Mouse (Mus musculus) kidney, embryonic 16.5 days (tissue): ENCODE results near the gene Dtx3l. TPM values are rescaled to one million over a fixed set of nuclear protein-coding genes. Genes with fewer than 3 reads are reported as not detected.

ENCODE experiments used
- ATAC-seq: fragments of 200-750 bp; cut with Nextera tagmentation; 2 replicates; pipeline ENCODE4 v1.8.0; 2017; ENCODE audit warnings: moderate TSS enrichment; ENCODE audit not compliant: low FRiP score, low TSS enrichment
- H3K27ac ChIP-seq: fragments of 300-500 bp; sonication (generic); 2 replicates; pipeline ENCODE4 v1.5.1; 2014; ENCODE audit warnings: low read length
- H3K27me3 ChIP-seq: fragments of 300-500 bp; sonication (generic); 2 replicates; pipeline ENCODE4 v1.6.1; 2014; ENCODE audit warnings: low read length, control low read depth, mixed read lengths; ENCODE audit not compliant: insufficient read depth
- H3K36me3 ChIP-seq: fragments of 300-500 bp; sonication (generic); 2 replicates; pipeline ENCODE4 v1.6.1; 2014; ENCODE audit warnings: low read length, control low read depth, mixed read lengths; ENCODE audit not compliant: insufficient read depth
- H3K4me1 ChIP-seq: fragments of 300-500 bp; sonication (generic); 2 replicates; pipeline ENCODE4 v1.6.1; 2014; ENCODE audit warnings: low read length, control low read depth, mixed read lengths; ENCODE audit not compliant: insufficient read depth
- H3K4me2 ChIP-seq: fragments of 300-500 bp; sonication (generic); replicated peaks from 2 replicates; pipeline ENCODE4 v1.6.1; 2014; ENCODE audit warnings: low read depth, low read length
- H3K4me3 ChIP-seq: fragments of 300-500 bp; sonication (generic); 2 replicates; pipeline ENCODE4 v1.5.1; 2014; ENCODE audit warnings: mild to moderate bottlenecking, low read length
- H3K9ac ChIP-seq: fragments of 300-500 bp; sonication (generic); replicated peaks from 2 replicates; pipeline ENCODE4 v1.6.1; 2014; ENCODE audit warnings: low read length
- H3K9me3 ChIP-seq: fragments of 300-500 bp; sonication (generic); 2 replicates; pipeline ENCODE4 v1.6.1; 2016; ENCODE audit warnings: low read length, control low read depth
- WGBS: fragments of 180-500 bp; shearing (Covaris S2); extraction: QIAGEN DNeasy Blood & Tissue Kit; methylation state at CpG from one replicate; pipeline ENCODE4 v1.1.7; 2014; 5-methylcytosine and 5-hydroxymethylcytosine counted together
- polyA plus RNA-seq: library from polyadenylated mRNA; unstranded; fragments of >200 nt; fragmentation: Nextera tagmentation; extraction: Ambion mirVana; gene quantifications from 2 replicates; pipeline ENCODE4 v1.2.1, GENCODE M21; 2015

Gene Dtx3l
- polyA plus RNA-seq, 1 experiment from 2014 or later = 4.5 TPM

GRCm38 (mm10) chr16:35933181-35933580, 5.8 kb downstream of the Dtx3l start:
- Histone ChIP-seq H3K36me3 (no peaks in the 10 kb centered on the region), H3K27me3 (no peaks in the 10 kb centered on the region), H3K9ac (no peak overlapping the region), H3K4me3 (no peak overlapping the region), H3K9me3 (no peaks in the 10 kb centered on the region), H3K4me2 (no peak overlapping the region), H3K4me1 (no peaks in the 10 kb centered on the region), H3K27ac (no peak overlapping the region)
- ATAC-seq = no peak
- WGBS = 87% methylated on average over 10 of the region's 10 CpGs

GRCm38 (mm10) chr16:35932179-35933055, 6.5 kb downstream of the Dtx3l start:
- ATAC-seq = no peak
- 87% methylated on average over 19 of the region's 19 CpGs for WGBS
- Histone ChIP-seq H3K4me2 (no peak overlapping the region), H3K36me3 (no peaks in the 10 kb centered on the region), H3K27ac (no peak overlapping the region), H3K27me3 (no peaks in the 10 kb centered on the region), H3K4me1 (no peaks in the 10 kb centered on the region), H3K9me3 (no peaks in the 10 kb centered on the region), H3K9ac (no peak overlapping the region), H3K4me3 (no peak overlapping the region)

- Histone ChIP-seq H3K36me3 (no peaks in the 10 kb centered on the region), H3K27ac (no peak overlapping the region), H3K9me3 (no peaks in the 10 kb centered on the region), H3K4me1 (no peaks in the 10 kb centered on the region), H3K27me3 (no peaks in the 10 kb centered on the region), H3K4me2 (no peak overlapping the region), H3K4me3 (no peak overlapping the region), H3K9ac (no peak overlapping the region)
- 88% methylated on average over 5 of the region's 5 CpGs for WGBS
- ATAC-seq = no peak
These were observed 14.6 kb downstream of the Dtx3l start for GRCm38 (mm10) chr16:35924341-35924740.

DNA sequence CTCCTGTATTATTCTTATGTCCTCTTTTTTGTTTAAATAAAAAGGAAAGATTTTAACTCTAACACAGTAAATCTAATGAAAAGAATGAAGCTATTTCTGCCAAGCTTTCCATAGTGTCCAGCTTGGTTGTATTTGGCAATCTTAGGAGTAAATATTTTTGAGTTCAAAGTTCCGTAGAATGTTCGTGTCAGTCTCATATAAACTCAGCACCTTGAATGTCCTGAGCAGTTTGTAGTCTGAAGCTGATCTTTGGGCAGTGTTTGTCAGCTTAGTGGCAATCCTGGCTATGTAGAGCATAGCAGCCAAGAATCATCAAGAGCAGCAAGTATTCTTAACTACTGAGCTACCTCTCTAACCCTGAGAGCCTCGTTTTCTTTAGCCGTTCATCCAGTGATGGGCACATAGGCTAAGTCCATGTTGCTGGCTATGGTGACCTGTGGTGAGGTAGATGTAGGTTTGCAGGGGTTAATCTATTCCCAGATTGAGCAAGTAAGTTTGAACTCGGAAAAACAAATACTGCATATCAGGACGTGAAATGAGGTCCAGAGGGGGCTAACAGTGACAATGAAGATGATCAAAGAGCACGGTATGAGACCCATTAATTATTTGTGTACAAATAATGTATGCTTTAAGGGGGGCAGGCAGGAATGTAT, 15.3 kb downstream of the Dtx3l start:
- 81% methylated on average over 7 of the region's 7 CpGs for WGBS
- Histone ChIP-seq H3K4me1 (no peaks in the 10 kb centered on the region), H3K9ac (no peak overlapping the region), H3K36me3 (no peaks in the 10 kb centered on the region), H3K27me3 (no peaks in the 10 kb centered on the region), H3K4me2 (no peak overlapping the region), H3K4me3 (no peak overlapping the region), H3K27ac (no peak overlapping the region), H3K9me3 (no peaks in the 10 kb centered on the region)
- no peak for ATAC-seq

DNA sequence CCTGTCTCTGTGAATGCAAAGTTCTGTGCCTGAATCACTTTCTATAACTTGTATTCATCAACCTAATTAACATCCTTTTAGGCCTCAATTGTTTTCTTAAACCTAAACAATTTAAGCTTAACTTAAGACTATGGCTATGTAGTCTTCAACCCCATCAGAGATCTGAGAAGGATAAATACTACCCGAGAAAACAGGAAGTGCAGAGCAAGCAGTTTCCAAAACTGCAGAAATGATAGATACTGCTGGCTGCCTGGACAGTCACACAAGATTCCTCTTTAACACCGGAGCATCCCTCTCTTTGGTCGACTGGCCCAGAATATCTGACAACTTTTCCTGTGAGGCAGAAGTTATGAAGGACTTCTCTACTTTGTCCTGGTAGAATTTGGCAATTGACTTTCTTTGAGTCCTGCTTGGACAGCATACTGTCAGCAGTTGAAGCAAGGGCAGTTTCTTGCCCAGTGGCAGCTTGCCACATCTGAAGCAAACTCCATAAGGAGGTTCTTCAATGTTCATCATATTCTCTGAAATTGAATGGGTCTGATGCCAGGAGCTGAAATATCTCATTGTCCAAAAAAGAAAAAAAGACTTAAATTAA, 16.6 kb downstream of the Dtx3l start:
- Histone ChIP-seq H3K27ac (no peak overlapping the region), H3K4me2 (no peak overlapping the region), H3K36me3 (no peaks in the 10 kb centered on the region), H3K9ac (no peak overlapping the region), H3K27me3 (no peaks in the 10 kb centered on the region), H3K4me1 (no peaks in the 10 kb centered on the region), H3K4me3 (no peak overlapping the region), H3K9me3 (no peaks in the 10 kb centered on the region)
- WGBS = 73% methylated on average over 3 of the region's 3 CpGs
- ATAC-seq = no peak

DNA sequence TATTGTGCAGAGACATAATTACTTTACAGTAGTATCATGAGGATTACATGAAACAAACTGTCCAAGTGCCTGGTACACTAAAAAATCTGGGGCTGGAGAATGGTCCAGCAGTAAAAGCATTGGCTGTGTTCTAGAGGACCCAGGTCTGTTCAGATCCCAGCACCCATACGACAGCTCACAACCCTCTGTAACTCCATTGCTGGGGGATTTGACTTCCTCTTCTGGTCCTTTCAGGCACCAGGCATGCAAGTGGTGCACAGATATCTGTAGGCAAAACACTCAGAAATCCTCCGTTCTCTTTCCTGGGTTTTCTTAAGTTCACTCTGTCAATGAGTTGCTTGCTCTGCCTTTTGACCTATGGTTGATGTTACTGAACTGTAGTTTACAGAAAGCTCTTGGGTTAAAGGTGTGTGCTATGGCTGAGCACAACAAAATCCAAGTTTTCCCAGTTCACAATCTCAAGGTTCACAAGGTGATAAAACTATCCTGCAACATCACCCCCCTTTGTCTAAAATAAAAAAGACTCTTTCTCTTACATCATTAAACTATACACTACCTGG, 17.2 kb downstream of the Dtx3l start:
- no peaks in the 10 kb centered on the region for H3K9me3 ChIP-seq
- no peaks in the 10 kb centered on the region for H3K36me3 ChIP-seq
- no peak overlapping the region for H3K4me2 ChIP-seq
- no peak overlapping the region for H3K9ac ChIP-seq
- 75% methylated on average over 2 of the region's 2 CpGs for WGBS
- H3K27ac ChIP-seq = no peak overlapping the region
- H3K4me3 ChIP-seq = no peak overlapping the region
- no peaks in the 10 kb centered on the region for H3K27me3 ChIP-seq
- ATAC-seq = no peak
- no peaks in the 10 kb centered on the region for H3K4me1 ChIP-seq

DNA sequence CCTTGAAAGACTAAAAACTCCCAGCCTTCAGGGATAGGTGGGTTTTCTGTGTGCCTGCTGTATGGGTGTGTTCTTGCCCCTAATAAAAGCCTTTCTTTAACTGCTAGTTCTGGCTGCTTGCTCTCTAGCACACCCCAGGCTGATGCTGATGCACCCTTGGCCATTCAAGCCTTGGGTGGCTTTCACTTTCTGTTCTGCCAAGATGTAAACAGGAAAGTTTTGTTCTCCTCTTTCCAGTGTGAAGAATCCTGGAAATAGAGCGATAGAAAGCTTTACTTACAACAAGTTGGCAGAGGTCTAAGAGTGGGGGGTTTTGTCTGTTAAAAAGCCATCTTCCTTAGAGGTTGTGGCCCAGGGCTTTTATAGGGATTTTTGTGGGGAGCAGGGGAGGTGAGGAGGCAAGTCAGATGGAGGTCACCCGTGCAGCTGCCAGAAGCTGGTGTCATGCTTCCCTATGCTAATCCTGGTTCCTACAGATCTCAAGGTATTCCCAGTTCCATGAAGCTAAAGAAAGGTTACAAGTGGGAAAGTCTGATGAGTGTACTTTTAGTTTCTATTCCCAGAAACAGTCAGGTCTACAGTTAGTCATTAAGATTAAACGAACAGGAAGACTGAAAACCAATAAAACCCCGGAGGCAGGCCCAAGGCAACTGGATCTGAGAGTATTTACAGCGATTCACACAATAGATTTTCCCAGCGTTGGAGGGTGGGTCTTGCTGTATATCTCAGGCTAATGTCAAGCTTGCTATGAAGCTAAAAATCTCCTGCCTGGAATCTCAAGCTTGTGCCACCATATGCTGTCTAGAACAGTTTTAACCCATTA, 20.0 kb downstream of the Dtx3l start:
- ATAC-seq = no peak
- no peak overlapping the region for H3K27ac ChIP-seq
- no peaks in the 10 kb centered on the region for H3K4me1 ChIP-seq
- H3K27me3 ChIP-seq = no peaks in the 10 kb centered on the region
- H3K4me2 ChIP-seq = no peak overlapping the region
- no peak overlapping the region for H3K4me3 ChIP-seq
- 74% methylated on average over 6 of the region's 6 CpGs for WGBS
- H3K9me3 ChIP-seq = no peaks in the 10 kb centered on the region
- H3K9ac ChIP-seq = no peak overlapping the region
- no peaks in the 10 kb centered on the region for H3K36me3 ChIP-seq

DNA sequence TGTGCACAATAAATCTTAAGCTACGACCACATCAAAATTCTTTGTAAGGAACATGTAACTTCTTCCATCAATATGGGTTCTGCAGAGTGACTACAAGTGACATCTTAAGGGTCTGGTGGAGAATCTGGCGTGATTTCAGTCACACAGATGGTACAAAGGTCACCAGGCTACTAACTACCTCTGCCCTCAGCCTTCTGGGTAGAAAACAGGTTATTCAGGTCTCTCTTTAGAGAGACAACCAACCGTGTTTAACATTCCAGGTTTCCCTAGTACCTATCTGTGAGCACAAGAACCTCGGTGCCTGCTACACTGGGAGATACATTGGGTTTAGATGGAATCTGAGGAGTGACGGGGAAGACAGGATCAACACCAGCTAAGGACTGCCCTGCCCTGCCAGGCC, 24.6 kb downstream of the Dtx3l start:
- H3K36me3 ChIP-seq = no peaks in the 10 kb centered on the region
- 65% methylated on average over 5 of the region's 5 CpGs for WGBS
- no peak overlapping the region for H3K9ac ChIP-seq
- no peak overlapping the region for H3K4me2 ChIP-seq
- no peaks in the 10 kb centered on the region for H3K4me1 ChIP-seq
- H3K9me3 ChIP-seq = peaks cover 8% of the 10 kb centered on the region
- H3K27me3 ChIP-seq = no peaks in the 10 kb centered on the region
- no peak overlapping the region for H3K4me3 ChIP-seq
- no peak for ATAC-seq
- no peak overlapping the region for H3K27ac ChIP-seq

DNA sequence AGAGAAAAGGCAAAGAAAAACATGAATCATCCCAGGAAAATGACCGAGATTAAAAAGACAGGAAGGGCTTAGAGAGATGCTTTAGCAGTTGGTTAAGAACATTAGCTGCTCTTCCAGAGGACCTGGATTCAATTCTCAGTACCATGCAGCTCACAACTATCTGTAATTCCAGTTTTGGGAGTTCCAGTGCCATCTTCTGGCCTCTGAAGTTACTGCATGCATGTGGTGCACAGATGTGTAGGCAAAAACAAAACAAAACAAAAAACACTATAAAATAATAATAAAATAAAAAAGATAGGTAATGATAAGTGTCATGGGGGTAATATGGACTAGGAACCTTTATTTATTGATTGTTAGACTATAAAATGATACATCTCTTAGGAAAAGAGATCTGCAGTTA, 25.4 kb downstream of the Dtx3l start:
- 80% methylated on average over 1 of the region's 1 CpGs for WGBS
- H3K9me3 ChIP-seq = peaks cover 8% of the 10 kb centered on the region
- no peak overlapping the region for H3K4me3 ChIP-seq
- no peaks in the 10 kb centered on the region for H3K27me3 ChIP-seq
- H3K27ac ChIP-seq = no peak overlapping the region
- ATAC-seq = no peak
- no peaks in the 10 kb centered on the region for H3K4me1 ChIP-seq
- no peak overlapping the region for H3K4me2 ChIP-seq
- H3K36me3 ChIP-seq = no peaks in the 10 kb centered on the region
- H3K9ac ChIP-seq = no peak overlapping the region
